Mouse (Mus musculus): ENCODE results near the gene Nfix. TPM values are rescaled to one million over a fixed set of nuclear protein-coding genes. Genes with fewer than 3 reads are reported as not detected.

Gene Nfix
- polyA plus RNA-seq, 2 experiments from 2014 or later = 2.0 to 2.2 TPM

DNA sequence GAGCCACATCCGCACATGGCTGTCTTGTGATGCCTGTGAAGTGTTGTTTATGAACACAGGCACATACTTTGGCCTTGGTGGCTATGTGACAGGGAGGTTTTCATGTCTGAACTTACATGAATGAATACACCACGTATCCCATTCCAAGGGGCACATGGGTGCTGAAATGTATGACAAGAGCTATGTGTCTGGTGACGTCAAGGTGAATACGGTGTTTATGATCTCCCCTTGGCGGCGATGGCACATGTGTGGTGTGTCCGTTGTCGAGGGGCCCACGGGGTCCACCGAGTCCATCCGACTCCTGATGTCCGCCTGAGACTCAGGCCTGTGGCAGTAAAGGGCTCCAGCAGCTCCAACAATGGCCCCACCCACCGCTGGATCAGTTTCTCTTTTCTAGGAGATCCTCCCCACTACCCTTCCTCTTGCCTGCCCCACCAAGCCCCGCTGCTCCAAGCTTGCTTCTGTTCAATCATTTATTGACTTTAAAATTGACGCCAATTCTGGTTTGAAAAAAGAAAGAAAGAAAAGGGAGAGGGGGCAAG lies 2.8 kb downstream of the Nfix start:
- no peak for ATAC-seq

DNA sequence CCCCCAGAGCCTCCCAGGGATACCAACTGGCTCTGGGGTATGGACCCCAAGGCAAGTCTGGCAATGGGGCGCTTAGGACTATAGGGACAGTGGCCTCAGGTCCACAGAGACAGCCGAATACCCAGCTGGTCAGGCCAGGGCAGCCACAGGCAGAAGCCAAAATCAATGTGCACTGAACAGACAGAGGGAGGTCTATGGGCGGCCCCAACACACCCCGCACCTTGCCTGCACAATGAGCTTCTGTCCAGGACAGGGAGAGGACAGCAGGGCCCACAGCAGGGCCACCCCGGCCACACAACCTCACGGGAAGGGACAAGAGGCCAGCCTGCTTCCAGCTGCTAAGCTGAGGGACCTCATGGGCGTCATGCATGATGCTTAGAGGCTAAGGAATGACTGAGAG lies 5.7 kb downstream of the Nfix start:
- no peak for ATAC-seq

DNA sequence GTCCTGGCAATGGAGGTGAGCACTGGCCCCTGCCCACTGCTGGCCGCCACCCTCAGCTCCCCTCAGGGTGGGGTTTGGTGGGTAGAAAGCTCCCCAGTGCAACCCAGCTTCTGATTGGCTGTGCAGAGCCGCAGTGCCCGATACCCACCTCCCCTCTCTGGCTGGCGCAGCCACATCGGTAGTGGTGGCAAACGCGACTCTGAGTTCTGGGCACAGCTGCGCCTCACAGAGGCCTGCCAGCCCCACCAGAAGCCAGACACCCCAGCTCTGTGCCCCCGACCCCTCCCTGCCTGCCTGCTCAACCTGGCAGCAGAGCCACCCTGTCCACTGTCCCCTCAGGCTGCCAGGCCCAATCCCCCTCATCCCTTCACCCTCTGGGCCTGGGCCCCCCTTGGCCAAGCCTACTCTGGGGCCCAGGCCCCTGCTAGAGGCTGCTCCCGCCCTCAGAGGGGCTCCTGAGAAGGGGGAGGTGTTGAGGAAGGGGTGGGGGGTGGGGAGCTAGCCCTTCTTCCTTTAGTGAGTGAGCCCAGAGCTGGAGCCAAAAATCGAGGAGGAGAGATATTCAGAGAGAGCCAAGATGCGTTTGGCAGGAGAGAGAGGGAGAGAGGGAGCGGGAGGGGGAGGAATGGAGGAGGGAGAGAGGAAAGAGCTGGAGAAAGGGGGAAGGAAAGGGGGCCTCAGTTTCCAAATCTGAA lies 6.2 kb downstream of the Nfix start:
- ATAC-seq = no peak

DNA sequence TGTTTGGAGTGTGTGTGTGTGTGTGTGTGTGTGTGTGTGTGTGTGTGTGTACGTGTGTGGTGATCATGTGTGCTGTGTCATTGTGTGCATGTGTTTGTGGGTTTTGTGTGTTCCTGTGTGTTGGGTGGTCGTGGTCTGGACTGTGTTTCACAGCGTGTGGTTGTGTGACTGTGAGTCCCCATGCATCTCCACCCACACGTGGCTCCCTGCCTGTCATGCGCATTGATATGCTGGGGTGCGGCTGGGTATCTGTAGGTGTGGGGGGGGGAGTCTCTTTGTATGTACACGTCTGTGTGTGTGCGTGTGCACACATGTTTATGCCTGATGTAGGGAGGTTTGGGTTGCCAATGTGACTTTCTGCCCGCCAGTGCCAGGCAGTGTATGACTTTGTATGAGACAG lies 7.0 kb downstream of the Nfix start:
- ATAC-seq = no peak

DNA sequence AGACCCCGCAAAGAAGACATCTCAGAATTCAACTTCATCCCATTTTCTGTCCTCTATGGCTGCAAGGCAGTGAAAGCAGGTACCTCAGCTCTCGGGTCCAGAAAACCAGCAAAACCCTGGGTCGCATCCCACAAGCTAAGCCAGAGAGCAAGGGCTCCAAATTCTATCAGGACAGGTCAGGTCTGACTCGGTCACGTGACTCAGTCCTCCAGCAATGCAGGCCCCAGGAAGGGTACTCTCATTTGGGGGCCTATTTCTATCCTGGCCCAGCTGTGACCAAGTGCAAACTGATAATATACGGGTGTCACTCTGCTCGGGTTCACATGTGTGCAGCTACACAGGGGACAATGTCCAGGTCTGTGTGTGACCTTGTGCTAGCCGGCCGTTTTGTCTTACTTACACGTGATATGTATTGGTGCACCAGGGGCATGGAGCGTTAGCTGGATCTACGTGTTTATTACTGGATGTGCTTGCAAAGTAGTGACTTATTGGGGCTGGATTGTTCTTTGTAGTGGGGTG lies 7.7 kb downstream of the Nfix start:
- no peak for ATAC-seq

DNA sequence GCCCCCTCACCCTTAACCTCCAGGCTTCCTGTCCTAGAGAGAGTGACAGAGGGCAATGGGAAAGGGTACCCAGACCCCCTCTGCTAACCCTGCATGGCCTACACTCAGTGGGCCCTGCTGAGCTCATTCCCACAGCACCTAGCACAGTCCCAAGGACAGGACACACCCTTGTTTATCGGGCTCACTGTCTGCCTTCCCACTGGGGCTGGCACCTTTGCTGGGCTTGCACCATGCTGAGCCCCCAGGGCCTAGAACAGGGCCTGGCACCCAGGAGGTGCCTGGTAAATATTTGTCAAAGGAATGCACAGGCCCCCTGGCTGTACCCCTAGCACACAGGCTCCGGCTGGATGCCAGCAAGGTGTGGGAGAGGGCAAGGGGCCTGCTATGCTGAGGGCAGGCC lies 9.6 kb downstream of the Nfix start:
- ATAC-seq = no peak

DNA sequence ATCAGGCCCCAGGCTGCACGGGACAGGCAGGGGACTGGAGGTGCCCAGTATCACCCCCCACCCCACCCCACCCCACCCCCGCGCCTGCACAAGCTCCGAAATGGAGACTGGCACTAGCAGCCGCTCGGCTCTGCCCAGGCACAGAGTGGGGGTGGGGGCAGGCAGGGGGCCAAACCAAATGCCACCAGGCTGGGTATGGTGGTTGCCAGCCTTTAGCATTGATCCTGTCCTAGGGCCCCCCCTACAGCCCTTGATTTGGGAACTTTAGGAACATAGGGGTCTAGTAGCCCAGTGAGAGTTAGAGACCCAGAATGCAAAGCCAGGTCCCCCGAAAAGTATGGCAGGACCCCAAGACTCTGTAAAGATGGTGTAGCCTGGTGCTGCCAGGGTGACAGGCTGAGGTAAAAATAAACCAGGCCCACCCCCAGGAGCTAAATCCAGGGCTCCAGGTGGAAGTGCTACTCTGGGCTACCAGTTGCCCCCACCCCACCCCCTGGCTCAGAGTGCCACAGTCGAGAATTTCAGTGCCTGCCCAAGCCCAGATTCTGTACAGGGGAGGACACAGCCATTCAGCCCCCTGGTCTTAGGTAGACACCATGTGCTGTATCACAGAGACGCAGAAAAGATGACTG lies 10.2 kb downstream of the Nfix start:
- no peak for ATAC-seq

DNA sequence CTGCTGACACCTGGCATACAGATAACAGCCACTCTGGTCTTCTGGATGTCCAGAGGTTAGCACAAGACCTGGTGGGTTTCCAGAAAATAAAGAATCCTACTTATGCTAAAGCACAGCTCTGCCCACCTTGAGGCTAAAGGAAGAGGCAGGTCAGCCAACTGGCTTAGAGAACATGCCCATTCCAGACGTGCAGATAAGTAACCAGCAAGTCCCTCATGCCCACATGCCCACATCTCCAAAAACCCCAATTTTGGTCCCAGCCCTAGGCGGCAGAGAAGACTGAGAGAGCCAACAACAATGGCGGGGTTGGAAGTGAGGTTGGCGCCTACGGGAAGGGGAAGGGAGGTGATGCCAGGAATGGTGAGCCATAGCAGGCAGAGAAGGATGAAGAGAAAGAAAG lies 10.8 kb downstream of the Nfix start:
- ATAC-seq = no peak

DNA sequence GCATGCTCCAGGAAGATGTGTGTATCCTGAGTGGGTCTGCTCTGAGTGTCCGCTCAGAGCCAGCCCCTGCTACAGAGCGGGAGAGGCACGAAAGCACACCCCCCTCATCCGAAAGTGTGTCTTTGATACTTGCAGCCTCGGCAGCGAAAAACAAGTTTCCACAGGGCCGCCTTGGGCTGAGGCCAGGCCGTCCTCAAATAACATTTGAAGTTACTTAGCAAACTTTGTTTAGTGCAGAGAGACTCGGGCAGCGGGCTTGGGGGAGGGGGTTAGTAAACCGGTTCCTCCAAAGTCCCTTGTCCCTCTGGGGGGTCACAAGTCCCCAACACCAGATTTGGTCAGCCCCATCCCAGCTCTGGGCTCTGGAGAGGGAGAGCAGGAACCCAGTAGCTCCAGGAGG lies 11.2 kb downstream of the Nfix start:
- ATAC-seq = no peak

DNA sequence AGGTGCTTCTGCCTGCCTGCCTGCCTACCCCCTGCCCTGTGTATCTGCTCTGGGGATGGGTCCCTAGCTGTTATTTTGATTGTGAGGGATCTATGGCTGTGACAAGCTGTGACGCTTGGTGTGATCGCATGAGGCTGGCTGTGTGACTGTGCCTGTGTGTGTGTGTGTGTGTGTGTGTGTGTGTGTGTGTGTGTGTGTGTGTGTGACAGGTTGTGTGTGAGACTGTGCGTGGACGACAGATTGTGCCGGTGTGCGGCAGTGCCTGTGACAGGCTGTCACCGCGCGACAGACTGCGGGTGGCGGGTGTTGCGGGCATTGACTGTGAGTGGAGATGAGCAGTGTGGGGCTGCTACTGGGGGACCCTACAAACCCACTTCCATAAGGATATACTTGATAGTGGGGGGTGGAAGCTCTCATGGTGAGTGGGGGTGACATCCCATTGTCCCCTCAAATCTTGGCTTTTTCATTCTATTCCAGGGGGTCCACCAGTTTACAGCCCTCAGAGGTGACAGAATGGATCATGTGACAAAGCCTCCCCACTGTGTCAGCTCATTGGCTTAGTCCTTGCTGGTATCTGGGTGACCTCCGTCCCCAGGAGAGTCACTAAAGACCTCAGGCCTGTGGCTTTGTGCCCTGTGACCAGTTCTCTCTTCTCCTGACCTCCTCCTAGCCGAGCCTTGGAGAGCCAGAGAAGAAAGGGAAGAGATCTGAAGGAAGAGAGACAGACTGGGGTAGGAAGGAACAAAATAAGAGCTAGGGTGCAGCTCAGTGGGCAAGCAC lies 12.4 kb downstream of the Nfix start:
- no peak for ATAC-seq

DNA sequence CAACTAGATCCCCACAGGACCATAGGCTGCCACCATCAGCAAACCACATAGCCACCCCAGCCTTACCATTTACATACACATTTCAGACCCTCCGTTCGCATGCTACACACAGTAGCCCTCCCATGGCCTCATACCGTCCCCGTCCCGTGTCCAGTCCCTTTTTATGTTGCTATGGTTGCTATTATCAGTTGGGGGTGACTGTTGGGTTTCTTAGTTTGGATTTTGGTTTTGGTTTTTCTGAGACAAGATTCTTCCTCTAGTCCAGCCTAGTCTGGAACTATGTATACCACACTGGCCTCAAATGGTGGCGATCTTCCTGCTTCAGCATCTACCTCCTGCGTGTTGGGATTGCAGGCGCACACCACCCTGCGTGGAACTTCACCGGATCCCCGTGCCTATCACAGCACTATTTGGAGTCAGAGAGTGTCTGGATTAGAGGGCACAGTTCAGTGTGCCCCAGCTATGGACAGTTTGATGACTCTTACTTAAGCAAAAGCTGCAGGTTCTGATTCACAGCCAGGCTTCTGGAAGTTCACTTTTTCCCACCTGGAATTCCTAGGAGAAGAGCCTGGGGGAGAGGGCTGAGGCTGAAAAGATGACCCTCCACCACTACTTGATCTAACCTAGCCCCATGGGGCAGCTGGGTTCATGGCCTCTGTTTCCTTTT lies 13.2 kb downstream of the Nfix start:
- no peak for ATAC-seq

DNA sequence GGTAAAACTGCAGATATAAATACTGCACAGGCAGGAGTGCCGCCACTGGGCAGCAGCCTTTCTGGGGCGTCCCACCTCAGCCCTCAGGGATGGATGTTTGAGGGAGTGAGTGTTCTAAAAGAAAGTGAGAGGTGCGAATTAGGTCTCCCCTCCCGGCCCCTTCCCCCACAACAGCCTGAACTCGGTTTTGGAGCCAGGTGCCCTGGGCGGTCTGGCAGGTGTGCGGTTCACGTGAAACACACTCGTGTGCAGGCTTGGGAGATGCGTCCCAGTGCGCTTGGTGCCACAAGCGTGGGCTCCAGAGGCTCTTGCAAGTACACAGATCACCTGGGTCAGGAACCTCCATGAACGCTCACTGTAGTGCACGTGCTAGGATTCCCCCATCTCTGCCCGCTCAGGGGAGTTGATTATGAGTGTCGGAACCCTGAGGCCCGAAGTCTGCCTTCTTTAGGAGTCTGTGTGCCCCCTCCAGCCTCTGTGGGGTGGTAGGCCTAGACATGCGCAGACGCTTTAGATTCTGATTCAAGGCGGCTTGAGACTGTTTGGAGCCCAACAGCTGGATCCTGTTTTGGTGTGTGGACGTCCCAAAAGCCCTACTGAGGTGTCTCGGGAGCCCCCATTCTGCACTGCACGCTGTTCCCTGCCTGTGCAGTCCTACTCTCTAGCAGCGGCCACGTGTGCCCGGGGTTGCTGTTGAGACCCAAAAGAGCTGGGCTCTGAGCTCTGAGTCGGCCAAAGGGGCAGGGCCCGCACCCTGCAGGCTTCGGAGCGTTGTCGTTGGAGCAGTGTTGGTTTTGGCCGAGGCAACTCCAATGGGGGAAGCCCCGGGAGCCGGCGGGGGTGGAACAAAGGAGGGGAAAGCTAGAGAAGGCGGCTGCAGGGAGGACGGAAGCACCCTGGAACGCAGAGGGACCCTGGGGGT lies 14.1 kb downstream of the Nfix start:
- ATAC-seq = no peak

DNA sequence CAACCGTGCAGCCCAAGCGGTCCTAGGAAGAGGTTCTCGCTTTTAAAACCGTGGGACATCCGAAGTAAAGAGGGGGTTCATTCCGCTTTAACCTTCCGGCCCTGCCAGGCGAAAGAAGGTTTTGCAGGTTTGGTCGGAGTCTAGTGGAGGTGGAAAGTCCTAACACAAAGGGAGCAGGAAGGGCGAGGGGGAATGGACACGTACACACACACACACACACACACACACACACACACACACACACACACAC lies 14.7 kb downstream of the Nfix start:
- no peak for ATAC-seq

DNA sequence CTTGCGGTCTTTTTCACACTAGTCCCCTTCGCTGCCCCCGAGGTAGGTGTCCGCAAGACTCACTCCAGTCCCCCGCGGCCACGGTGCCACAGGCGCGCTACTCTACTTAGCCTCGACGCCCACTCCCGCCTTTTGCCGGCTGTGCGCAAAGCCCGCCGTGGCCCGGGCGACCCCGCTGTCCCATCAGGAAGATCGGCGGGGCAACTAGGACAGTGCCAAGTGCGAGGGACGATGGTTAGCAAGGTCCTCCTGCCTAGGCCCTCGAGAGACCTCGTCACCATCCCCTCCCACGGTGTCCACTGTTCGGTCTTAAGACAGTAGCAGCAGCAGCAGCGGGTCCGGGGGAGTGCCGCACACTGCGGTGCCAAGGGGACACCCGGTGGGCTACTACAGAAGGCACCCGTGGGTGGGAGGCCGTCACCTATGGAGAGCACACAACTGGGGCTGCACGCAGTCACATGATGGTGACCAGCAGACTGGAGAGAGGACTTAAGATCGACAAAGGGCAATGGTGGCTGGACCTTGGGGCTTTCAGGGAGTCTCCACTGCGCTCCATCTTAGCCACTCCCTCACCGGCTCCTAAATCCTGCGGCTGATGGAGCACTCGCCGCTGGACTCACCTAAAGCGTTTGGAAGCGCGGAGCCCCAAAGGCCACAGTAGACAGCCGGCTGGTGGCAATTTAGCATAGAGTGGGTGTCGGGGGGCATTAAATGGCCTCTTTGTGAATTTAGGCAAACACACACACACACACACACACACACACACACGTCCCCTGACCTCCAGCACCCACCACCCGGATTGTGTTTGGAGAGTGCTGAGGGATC lies 15.3 kb downstream of the Nfix start:
- no peak for ATAC-seq

DNA sequence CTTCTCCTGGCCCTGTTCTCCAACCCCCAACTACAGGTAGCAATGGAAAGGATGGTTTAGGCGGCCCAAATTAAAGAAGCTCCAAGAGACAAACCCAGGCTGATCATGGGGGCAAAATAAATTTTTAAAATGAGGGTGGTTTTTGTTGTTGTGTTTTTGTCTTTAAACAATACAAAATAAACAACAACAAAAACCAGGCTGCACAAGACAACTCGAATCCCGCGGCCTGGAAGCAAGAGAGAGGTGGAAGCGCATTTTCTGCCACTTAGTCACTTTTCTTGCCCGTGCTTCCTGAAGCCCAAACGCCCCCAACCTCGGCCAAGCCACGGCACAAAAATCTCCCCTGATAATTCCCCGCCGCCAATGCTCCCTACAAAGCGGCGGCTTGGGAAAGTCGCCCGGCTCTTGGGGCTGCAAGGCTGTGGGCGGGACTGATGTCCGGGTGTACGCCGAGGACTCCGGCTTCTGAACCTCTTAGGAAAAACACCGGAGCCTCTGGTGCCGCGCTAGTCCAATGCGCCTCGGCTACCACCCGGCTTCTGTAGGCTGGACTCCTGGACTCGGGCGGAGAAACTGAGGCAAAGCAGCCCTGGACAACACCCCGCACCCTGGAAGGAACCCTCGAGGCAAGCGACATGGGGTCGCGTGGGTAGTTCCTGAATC lies 16.1 kb downstream of the Nfix start:
- no peak for ATAC-seq

DNA sequence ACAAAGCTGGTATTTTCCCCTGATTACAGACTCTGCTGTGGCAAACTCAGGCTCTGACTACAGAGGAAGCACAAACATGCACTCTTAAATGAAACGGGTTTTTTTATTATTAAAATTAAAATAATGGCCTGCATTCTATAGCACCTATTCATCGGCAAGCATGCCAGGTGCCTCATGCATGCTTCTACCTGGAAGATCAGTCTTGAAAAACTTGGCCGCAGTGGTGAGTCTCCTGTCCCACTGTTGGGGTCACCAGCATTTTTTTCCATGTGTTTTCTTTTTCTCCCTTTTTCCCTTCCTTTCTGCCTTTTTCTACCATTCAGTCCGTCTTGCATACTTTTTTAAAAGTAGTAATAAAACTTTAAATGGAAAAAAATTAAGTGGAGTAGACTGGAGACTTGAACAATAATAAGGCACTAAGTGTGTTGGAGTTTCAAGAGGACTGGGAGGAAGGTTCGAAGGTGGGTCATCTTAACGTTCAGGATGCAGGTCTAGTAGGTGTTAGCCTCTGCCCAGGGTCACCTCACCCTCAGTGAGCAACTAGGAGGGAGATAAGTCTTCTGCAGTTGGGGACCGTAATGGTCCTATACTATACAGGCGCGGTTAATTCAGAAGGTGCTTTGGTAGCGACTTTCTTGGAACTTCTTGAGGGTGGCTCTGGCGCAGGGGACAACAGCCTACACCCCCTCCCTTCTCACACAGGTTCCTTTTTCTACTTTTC lies 16.8 kb downstream of the Nfix start:
- ATAC-seq = no peak

DNA sequence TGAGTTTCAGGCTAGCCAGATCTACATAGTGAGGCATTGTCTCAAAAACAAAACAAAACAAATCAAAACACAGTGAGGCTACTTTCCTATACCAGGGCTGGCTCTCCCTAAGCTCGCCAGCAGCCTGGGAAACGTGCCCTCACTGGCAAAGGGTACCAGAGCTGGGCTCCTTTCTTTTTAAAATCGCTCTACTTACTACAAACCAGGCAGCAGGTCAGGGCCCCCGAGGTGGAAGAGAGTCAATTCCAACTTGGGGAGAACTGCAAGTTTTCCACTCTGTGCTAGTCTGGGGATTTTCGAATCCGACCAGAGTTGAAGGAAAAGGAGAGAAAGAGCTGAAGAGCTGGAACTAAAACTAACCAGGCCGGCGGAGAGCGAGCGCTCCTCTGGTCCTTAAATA lies 17.5 kb downstream of the Nfix start:
- ATAC-seq = no peak

DNA sequence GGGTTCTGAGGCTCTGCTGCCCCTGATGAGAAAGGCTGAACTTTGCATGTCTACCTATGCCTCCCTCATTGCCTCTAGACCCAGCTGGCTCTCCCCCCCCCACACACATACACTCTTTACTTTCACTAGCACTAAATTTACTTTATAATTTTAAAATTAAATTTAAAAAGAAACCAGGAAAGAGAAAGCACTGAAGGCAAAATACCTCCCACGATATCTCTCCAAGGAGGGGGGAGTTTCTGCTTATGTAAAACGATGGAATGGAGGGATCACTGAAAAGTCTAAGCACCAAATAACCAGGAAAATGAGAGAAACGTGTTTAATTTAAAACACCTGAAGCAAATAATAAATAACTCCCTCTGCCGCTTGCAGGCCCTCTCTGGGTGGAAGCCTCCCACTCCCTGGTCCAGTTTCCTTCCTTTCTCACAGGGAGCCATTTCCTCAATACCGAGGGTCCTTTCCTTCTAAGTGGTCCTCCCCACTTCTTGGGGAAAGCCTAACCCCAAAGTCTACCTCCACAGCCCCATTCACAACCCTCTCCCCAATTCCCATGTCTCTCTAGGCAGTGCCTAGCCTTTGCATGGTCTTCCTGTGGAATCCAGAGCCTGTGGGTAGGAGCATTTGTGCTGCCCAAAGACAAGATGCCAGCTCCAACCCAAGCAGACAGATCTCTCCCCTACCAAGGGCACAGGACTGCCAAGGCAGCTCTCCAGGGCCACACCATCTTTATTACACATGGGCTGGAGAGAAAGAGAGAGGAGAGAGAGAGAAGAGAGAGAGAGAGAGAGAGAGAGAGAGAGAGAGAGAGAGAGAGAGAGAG lies 18.2 kb downstream of the Nfix start:
- ATAC-seq = no peak
